Mouse (Mus musculus): ENCODE measurements around the gene Olfr921. TPM values are rescaled to one million over a fixed set of nuclear protein-coding genes. Genes with fewer than 3 reads are reported as not detected.

The Olfr921 gene
- polyA plus RNA-seq, 1 experiment from 2014 or later, result not detected

Other genes with a start within 250 kb of the Olfr921 start
- gene Olfr910, start 235.2 kb upstream of the Olfr921 start, polyA plus RNA-seq (2015; fragmentation: Nextera tagmentation; extraction: Ambion mirVana), result not detected in 2 replicates
- gene Olfr912, start 192.9 kb upstream of the Olfr921 start, polyA plus RNA-seq (2015; fragmentation: Nextera tagmentation; extraction: Ambion mirVana), result not detected in 2 replicates
- gene Olfr913, start 180.3 kb upstream of the Olfr921 start, polyA plus RNA-seq (2015; fragmentation: Nextera tagmentation; extraction: Ambion mirVana), result not detected in 2 replicates
- gene Olfr914, start 168.0 kb upstream of the Olfr921 start, polyA plus RNA-seq (2015; fragmentation: Nextera tagmentation; extraction: Ambion mirVana), result not detected in 2 replicates
- not detected in 2 replicates for gene Olfr916, start 113.2 kb upstream of the Olfr921 start, polyA plus RNA-seq (2015; fragmentation: Nextera tagmentation; extraction: Ambion mirVana)
- gene Olfr917, start 107.2 kb upstream of the Olfr921 start, polyA plus RNA-seq (2015; fragmentation: Nextera tagmentation; extraction: Ambion mirVana), result not detected in 2 replicates
- not detected in 2 replicates for gene Olfr918, start 98.5 kb upstream of the Olfr921 start, polyA plus RNA-seq (2015; fragmentation: Nextera tagmentation; extraction: Ambion mirVana)
- gene Olfr919, start 69.4 kb upstream of the Olfr921 start, polyA plus RNA-seq (2015; fragmentation: Nextera tagmentation; extraction: Ambion mirVana), result not detected in 2 replicates
- 7.8 and 8.2 TPM in 2 replicates for gene Vwa5a, start 54.8 kb upstream of the Olfr921 start, polyA plus RNA-seq (2015; fragmentation: Nextera tagmentation; extraction: Ambion mirVana)
- gene Olfr920, start 20.8 kb upstream of the Olfr921 start, polyA plus RNA-seq (2015; fragmentation: Nextera tagmentation; extraction: Ambion mirVana), result 0.02 TPM in 1 of 2 replicates, not detected in the other
- gene Olfr922, start 41.5 kb downstream of the Olfr921 start, polyA plus RNA-seq (2015; fragmentation: Nextera tagmentation; extraction: Ambion mirVana), result not detected in 2 replicates
- gene Olfr923, start 53.5 kb downstream of the Olfr921 start, polyA plus RNA-seq (2015; fragmentation: Nextera tagmentation; extraction: Ambion mirVana), result 0.03 TPM in 1 of 2 replicates, not detected in the other
- not detected in 2 replicates for gene Olfr924, start 71.4 kb downstream of the Olfr921 start, polyA plus RNA-seq (2015; fragmentation: Nextera tagmentation; extraction: Ambion mirVana)
- not detected in 2 replicates for gene Olfr26, start 82.0 kb downstream of the Olfr921 start, polyA plus RNA-seq (2015; fragmentation: Nextera tagmentation; extraction: Ambion mirVana)
- not detected in 2 replicates for gene Olfr926, start 104.1 kb downstream of the Olfr921 start, polyA plus RNA-seq (2015; fragmentation: Nextera tagmentation; extraction: Ambion mirVana)
- not detected in 2 replicates for gene Olfr930, start 156.7 kb downstream of the Olfr921 start, polyA plus RNA-seq (2015; fragmentation: Nextera tagmentation; extraction: Ambion mirVana)
- not detected in 2 replicates for gene Olfr933, start 199.2 kb downstream of the Olfr921 start, polyA plus RNA-seq (2015; fragmentation: Nextera tagmentation; extraction: Ambion mirVana)
- not detected in 2 replicates for gene Olfr934, start 215.2 kb downstream of the Olfr921 start, polyA plus RNA-seq (2015; fragmentation: Nextera tagmentation; extraction: Ambion mirVana)
- not detected in 2 replicates for gene Olfr935, start 226.6 kb downstream of the Olfr921 start, polyA plus RNA-seq (2015; fragmentation: Nextera tagmentation; extraction: Ambion mirVana)

Measured in liver, embryonic 15.5 days (tissue).